Mouse (Mus musculus) liver, adult 2 months (tissue): Measurements from ENCODE around the gene Nrtn.

Experiments
- CTCF ChIP-seq: fragments of 200-500 bp; IDR thresholded peaks from 2 replicates; pipeline ENCODE4 v1.5.1; 2011; ENCODE audit warnings: low read depth, low read length, control low read depth
- POLR2A ChIP-seq: fragments of 200-500 bp; IDR thresholded peaks from 2 replicates; pipeline ENCODE4 v1.6.1; 2011; ENCODE audit warnings: low read length, control low read depth; ENCODE audit not compliant: insufficient read depth; ENCODE audit errors: extremely low read depth

DNA sequence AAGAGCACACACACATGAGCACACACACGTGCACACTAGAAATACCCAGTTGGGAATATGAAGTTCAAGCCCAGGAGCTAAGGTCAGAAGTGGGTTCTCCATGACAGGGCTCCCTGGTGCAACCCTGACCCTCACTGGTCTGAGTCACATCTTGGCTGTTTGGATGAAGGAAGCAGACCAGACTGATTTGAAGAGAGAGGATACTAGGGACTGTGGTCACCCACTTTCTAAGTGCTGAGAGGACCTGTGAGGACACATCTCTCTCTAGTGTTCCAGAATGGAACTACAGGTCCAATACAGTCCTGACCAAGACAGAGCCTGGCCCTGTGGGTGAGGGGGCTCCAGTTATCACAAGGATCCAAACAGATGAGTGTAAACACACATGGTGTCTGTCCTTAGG, 48.5 kb upstream of the Nrtn start:
- TF ChIP-seq CTCF (no peak), POLR2A (no peak)
